ENCODE assay signal across 8 mouse cellular contexts in genomic region chr9:21288404-21289336, GRCm38 (mm10). TPM values are rescaled to one million over a fixed set of nuclear protein-coding genes. Genes with fewer than 3 reads are reported as not detected.
A peak's percentile ranks its signal among the peaks of the same experiment; 100 is the strongest.
DNase-seq lines count a peak whose midpoint lies in the region; ATAC-seq and TF ChIP-seq lines count a peak whose summit lies in the region.

No protein-coding gene starts in this region.

- peak; percentile 20 for DNase-seq in kidney, postnatal 0 days (ENCODE audit: low spot score)
- DNase-seq in kidney, postnatal 36 days: no peak
- DNase-seq in hindbrain, embryonic 11.5 days (ENCODE audit: low spot score): no peak
- DNase-seq in stomach, postnatal 0 days (ENCODE audit: low spot score): no peak
- no peak for DNase-seq in gastrocnemius, postnatal 25 days

- H3K4me2 ChIP-seq in kidney, postnatal 0 days (ENCODE audit: low read length): peak overlapping the region; percentile 79
- peak overlapping the region; percentile 80 for H3K4me2 ChIP-seq in hindbrain, embryonic 11.5 days (replicated peaks; ENCODE audit: low read depth, low read length)
- H3K4me2 ChIP-seq in lung, embryonic 16.5 days (ENCODE audit: low read depth, low read length): peak overlapping the region; percentile 74
- H3K4me2 ChIP-seq in stomach, postnatal 0 days (replicated peaks; ENCODE audit: low read depth): peak overlapping the region; percentile 80

- no peak for TF ChIP-seq EP300 in stomach, postnatal 0 days (optimal IDR thresholded peaks at IDR 0.05)

- no peak for TF ChIP-seq CTCF in kidney, postnatal 0 days (IDR thresholded peaks at IDR 0.05; ENCODE audit: low read depth)
- TF ChIP-seq CTCF in bone marrow, adult 2 months (IDR thresholded peaks at IDR 0.05; ENCODE audit: control insufficient read depth, insufficient read depth, low read length): no peak
- TF ChIP-seq CTCF in stomach, postnatal 0 days (IDR thresholded peaks at IDR 0.05; ENCODE audit: low read depth): no peak

- H3K4me3 ChIP-seq in kidney, postnatal 0 days (replicated peaks; ENCODE audit: low read depth, low read length): peak overlapping the region; percentile 86
- peak overlapping the region; percentile 90 for H3K4me3 ChIP-seq in bone marrow, adult 2 months (replicated peaks; ENCODE audit: control insufficient read depth, low read depth, low read length)
- H3K4me3 ChIP-seq in hindbrain, embryonic 11.5 days (ENCODE audit: low read depth, low read length): peak overlapping the region; percentile 80
- peak overlapping the region; percentile 85 for H3K4me3 ChIP-seq in lung, embryonic 16.5 days (ENCODE audit: low read length)
- peak overlapping the region; percentile 75 for H3K4me3 ChIP-seq in stomach, postnatal 0 days (ENCODE audit: low read depth, low read length)

- peak overlapping the region; percentile 76; the same call in 1 of the 2 replicates for H3K9ac ChIP-seq in kidney, postnatal 0 days (ENCODE audit: low read depth, low read length)
- H3K9ac ChIP-seq in hindbrain, embryonic 11.5 days (ENCODE audit: low read depth, low read length): 0 out of 2 replicates have a peak overlapping the region, but pooled peaks have one; percentile 78
- peak overlapping the region; percentile 65 for H3K9ac ChIP-seq in lung, embryonic 16.5 days (ENCODE audit: low read length)
- peak overlapping the region; percentile 14; the same call in 1 of the 2 replicates for H3K9ac ChIP-seq in stomach, postnatal 0 days (ENCODE audit: low read length)

- H3K36me3 ChIP-seq in kidney, postnatal 0 days (ENCODE audit: insufficient read depth, low read length): no peaks in the 10 kb centered on the region
- peaks cover 5% of the 10 kb centered on the region for H3K36me3 ChIP-seq in hindbrain, embryonic 11.5 days (ENCODE audit: control insufficient read depth, insufficient read depth, low read length)
- peaks cover 6% of the 10 kb centered on the region; the same call in 1 of the 2 replicates for H3K36me3 ChIP-seq in lung, embryonic 16.5 days (ENCODE audit: control insufficient read depth, insufficient read depth, low read length)
- no peaks in the 10 kb centered on the region for H3K36me3 ChIP-seq in stomach, postnatal 0 days (ENCODE audit: control insufficient read depth, insufficient read depth, low read length)

- H3K4me1 ChIP-seq in kidney, postnatal 0 days (replicated peaks; ENCODE audit: insufficient read depth, low read length): peaks cover 22% of the 10 kb centered on the region
- peaks cover 6% of the 10 kb centered on the region; the same call in 1 of the 2 replicates for H3K4me1 ChIP-seq in bone marrow, adult 2 months (ENCODE audit: control insufficient read depth, insufficient read depth, low read length)
- peaks cover 8% of the 10 kb centered on the region for H3K4me1 ChIP-seq in hindbrain, embryonic 11.5 days (replicated peaks; ENCODE audit: control insufficient read depth, insufficient read depth, low read length)
- peaks cover 28% of the 10 kb centered on the region for H3K4me1 ChIP-seq in lung, embryonic 16.5 days (replicated peaks; ENCODE audit: control insufficient read depth, insufficient read depth, low read length)
- peaks cover 6% of the 10 kb centered on the region; the same call in 1 of the 2 replicates for H3K4me1 ChIP-seq in stomach, postnatal 0 days (replicated peaks; ENCODE audit: control insufficient read depth, insufficient read depth)

- no peak for ATAC-seq in kidney, postnatal 0 days (replicated peaks; ENCODE audit: low FRiP score, low read depth)
- no peak for ATAC-seq in hindbrain, embryonic 11.5 days (ENCODE audit: low FRiP score)
- no peak for ATAC-seq in lung, embryonic 16.5 days (ENCODE audit: low read depth)
- ATAC-seq in stomach, postnatal 0 days (ENCODE audit: low FRiP score, low TSS enrichment): no peak
- ATAC-seq in activated CD4-positive, CD25-positive, alpha-beta regulatory T cell, adult 4 months: no peak

- H3K27me3 ChIP-seq in kidney, postnatal 0 days (ENCODE audit: insufficient read depth, low read length): no peaks in the 10 kb centered on the region
- no peaks in the 10 kb centered on the region for H3K27me3 ChIP-seq in hindbrain, embryonic 11.5 days (ENCODE audit: control insufficient read depth, insufficient read depth, low read length)
- H3K27me3 ChIP-seq in lung, embryonic 16.5 days (ENCODE audit: control insufficient read depth, insufficient read depth, low read depth, low read length): no peaks in the 10 kb centered on the region
- no peaks in the 10 kb centered on the region for H3K27me3 ChIP-seq in stomach, postnatal 0 days (ENCODE audit: control insufficient read depth, insufficient read depth, low read length)

- WGBS in kidney, postnatal 0 days: 68% methylated on average over 13 of the region's 13 CpGs
- 48% methylated on average over 13 of the region's 13 CpGs for WGBS in bone marrow, adult 2 months
- WGBS in hindbrain, embryonic 11.5 days: 84% methylated on average over 13 of the region's 13 CpGs
- WGBS in lung, embryonic 16.5 days: 70% methylated on average over 13 of the region's 13 CpGs
- 73% methylated on average over 13 of the region's 13 CpGs for WGBS in stomach, postnatal 0 days

- H3K27ac ChIP-seq in kidney, postnatal 0 days: peak overlapping the region; percentile 94
- peak overlapping the region; percentile 94 for H3K27ac ChIP-seq in bone marrow, adult 2 months (ENCODE audit: control insufficient read depth, insufficient read depth, low read depth, low read length, poor library complexity)
- H3K27ac ChIP-seq in hindbrain, embryonic 11.5 days (ENCODE audit: low read depth, low read length): peak overlapping the region; percentile 77
- peak overlapping the region; percentile 91 for H3K27ac ChIP-seq in lung, embryonic 16.5 days (ENCODE audit: low read length)
- H3K27ac ChIP-seq in stomach, postnatal 0 days (replicated peaks): peak overlapping the region; percentile 80

- no peak for TF ChIP-seq POLR2A in bone marrow, adult 2 months (IDR thresholded peaks at IDR 0.05; ENCODE audit: borderline replicate concordance, control insufficient read depth, low read depth, low read length)

- no peaks in the 10 kb centered on the region for H3K9me3 ChIP-seq in kidney, postnatal 0 days (replicated peaks; ENCODE audit: low read length)
- no peaks in the 10 kb centered on the region for H3K9me3 ChIP-seq in hindbrain, embryonic 11.5 days (ENCODE audit: control insufficient read depth, low read length)
- no peaks in the 10 kb centered on the region for H3K9me3 ChIP-seq in lung, embryonic 16.5 days (ENCODE audit: control insufficient read depth, low read length)
- H3K9me3 ChIP-seq in stomach, postnatal 0 days (ENCODE audit: control insufficient read depth, low read length): no peaks in the 10 kb centered on the region

RNA-seq across cellular contexts. Expression of gene Kri1, which starts 0.9 kb away (rescaled TPM):
- 8.7 and 10.6 TPM in 2 replicates for polyA plus RNA-seq in kidney, postnatal 0 days (2015; fragmentation: Nextera tagmentation; extraction: Ambion mirVana)
- 50.1 and 105 TPM in 2 replicates for polyA plus RNA-seq in bone marrow, adult 2 months (2011; ENCODE audit: insufficient read depth, insufficient read length, low replicate concordance, missing spikeins)
- polyA plus RNA-seq in hindbrain, embryonic 11.5 days (2014; fragmentation: Nextera tagmentation; extraction: Ambion mirVana): 13.5 and 15.9 TPM in 2 replicates
- 15.8 and 16.7 TPM in 2 replicates for polyA plus RNA-seq in lung, embryonic 16.5 days (2015; fragmentation: Nextera tagmentation; extraction: Ambion mirVana)
- polyA plus RNA-seq in stomach, postnatal 0 days (2015; fragmentation: Nextera tagmentation; extraction: Ambion mirVana): 6.7 and 7.9 TPM in 2 replicates
- 1 to 10 TPM; 8.3 to 8.5 TPM for total RNA-seq in gastrocnemius, postnatal 25 days (2021)
- polyA plus RNA-seq in activated CD4-positive, CD25-positive, alpha-beta regulatory T cell, adult 4 months (2017; shearing (Covaris generic)): 10 to 100 TPM; 20.8 to 26.1 TPM

RNA-seq across cellular contexts. Expression of gene Cdkn2d, which starts 2.5 kb away (rescaled TPM):
- polyA plus RNA-seq in kidney, postnatal 0 days (2015; fragmentation: Nextera tagmentation; extraction: Ambion mirVana): 31.4 and 37.8 TPM in 2 replicates
- 84.1 and 99.0 TPM in 2 replicates for polyA plus RNA-seq in bone marrow, adult 2 months (2011; ENCODE audit: insufficient read depth, insufficient read length, low replicate concordance, missing spikeins)
- polyA plus RNA-seq in hindbrain, embryonic 11.5 days (2014; fragmentation: Nextera tagmentation; extraction: Ambion mirVana): 80.3 and 83.2 TPM in 2 replicates
- polyA plus RNA-seq in lung, embryonic 16.5 days (2015; fragmentation: Nextera tagmentation; extraction: Ambion mirVana): 57.7 TPM in 2 replicates
- 23.1 and 28.0 TPM in 2 replicates for polyA plus RNA-seq in stomach, postnatal 0 days (2015; fragmentation: Nextera tagmentation; extraction: Ambion mirVana)
- total RNA-seq in gastrocnemius, postnatal 25 days (2021): 1 to 10 TPM; 7.4 to 9.1 TPM
- 100 to 1,000 TPM; 142 to 158 TPM for polyA plus RNA-seq in activated CD4-positive, CD25-positive, alpha-beta regulatory T cell, adult 4 months (2017; shearing (Covaris generic))

RNA-seq across cellular contexts. Expression of gene Ap1m2, which starts 23.5 kb away (rescaled TPM):
- 57.3 and 63.0 TPM in 2 replicates for polyA plus RNA-seq in kidney, postnatal 0 days (2015; fragmentation: Nextera tagmentation; extraction: Ambion mirVana)
- polyA plus RNA-seq in bone marrow, adult 2 months (2011; ENCODE audit: insufficient read depth, insufficient read length, low replicate concordance, missing spikeins): 1.8 TPM in 1 of 2 replicates, not detected in the other
- polyA plus RNA-seq in hindbrain, embryonic 11.5 days (2014; fragmentation: Nextera tagmentation; extraction: Ambion mirVana): 3.4 and 5.0 TPM in 2 replicates
- 50.0 and 53.2 TPM in 2 replicates for polyA plus RNA-seq in lung, embryonic 16.5 days (2015; fragmentation: Nextera tagmentation; extraction: Ambion mirVana)
- polyA plus RNA-seq in stomach, postnatal 0 days (2015; fragmentation: Nextera tagmentation; extraction: Ambion mirVana): 84.9 and 90.6 TPM in 2 replicates
- not detected for total RNA-seq in gastrocnemius, postnatal 25 days (2021)
- 1 to 10 TPM in 1 of 2 experiments, under 1 TPM in 1; 0.84 to 1.5 TPM for polyA plus RNA-seq in activated CD4-positive, CD25-positive, alpha-beta regulatory T cell, adult 4 months (2017; shearing (Covaris generic))

RNA-seq across cellular contexts. Expression of gene Atg4d, which starts 23.6 kb away (rescaled TPM):
- 51.7 and 52.9 TPM in 2 replicates for polyA plus RNA-seq in kidney, postnatal 0 days (2015; fragmentation: Nextera tagmentation; extraction: Ambion mirVana)
- polyA plus RNA-seq in bone marrow, adult 2 months (2011; ENCODE audit: insufficient read depth, insufficient read length, low replicate concordance, missing spikeins): 42.9 and 74.7 TPM in 2 replicates
- polyA plus RNA-seq in hindbrain, embryonic 11.5 days (2014; fragmentation: Nextera tagmentation; extraction: Ambion mirVana): 45.3 and 50.6 TPM in 2 replicates
- polyA plus RNA-seq in lung, embryonic 16.5 days (2015; fragmentation: Nextera tagmentation; extraction: Ambion mirVana): 39.9 and 42.3 TPM in 2 replicates
- 38.6 and 41.7 TPM in 2 replicates for polyA plus RNA-seq in stomach, postnatal 0 days (2015; fragmentation: Nextera tagmentation; extraction: Ambion mirVana)
- 10 to 100 TPM; 60.5 to 63.9 TPM for total RNA-seq in gastrocnemius, postnatal 25 days (2021)
- 10 to 100 TPM; 24.3 to 26.8 TPM for polyA plus RNA-seq in activated CD4-positive, CD25-positive, alpha-beta regulatory T cell, adult 4 months (2017; shearing (Covaris generic))

RNA-seq across cellular contexts. Expression of gene Slc44a2, which starts 31.8 kb away (rescaled TPM):
- 76.5 and 80.5 TPM in 2 replicates for polyA plus RNA-seq in kidney, postnatal 0 days (2015; fragmentation: Nextera tagmentation; extraction: Ambion mirVana)
- 57.3 and 106 TPM in 2 replicates for polyA plus RNA-seq in bone marrow, adult 2 months (2011; ENCODE audit: insufficient read depth, insufficient read length, low replicate concordance, missing spikeins)
- 60.4 and 66.4 TPM in 2 replicates for polyA plus RNA-seq in hindbrain, embryonic 11.5 days (2014; fragmentation: Nextera tagmentation; extraction: Ambion mirVana)
- 178 and 186 TPM in 2 replicates for polyA plus RNA-seq in lung, embryonic 16.5 days (2015; fragmentation: Nextera tagmentation; extraction: Ambion mirVana)
- 55.2 and 62.6 TPM in 2 replicates for polyA plus RNA-seq in stomach, postnatal 0 days (2015; fragmentation: Nextera tagmentation; extraction: Ambion mirVana)
- 100 to 1,000 TPM; 117 to 128 TPM for total RNA-seq in gastrocnemius, postnatal 25 days (2021)
- 100 to 1,000 TPM; 181 to 194 TPM for polyA plus RNA-seq in activated CD4-positive, CD25-positive, alpha-beta regulatory T cell, adult 4 months (2017; shearing (Covaris generic))

Comparison
In these comparisons a context has a peak if more than half of its experiments do, and no peak if none do; other contexts are left out.
1. H3K9ac ChIP-seq: peak in every context shown above with its lines; median percentile 78 in hindbrain, embryonic 11.5 days; 76 in kidney, postnatal 0 days; 65 in lung, embryonic 16.5 days; 14 in stomach, postnatal 0 days.